Mouse (Mus musculus) thymus, adult 2 months (tissue): Measurements from ENCODE around the gene Gpd1l.

Experiments used
- CTCF ChIP-seq: fragments of 200-500 bp; IDR thresholded peaks from 2 replicates; pipeline ENCODE4 v1.5.1; 2012; ENCODE audit warnings: mild to moderate bottlenecking, control low read depth, low read length, moderate library complexity, borderline replicate concordance; ENCODE audit not compliant: control insufficient read depth, poor library complexity, insufficient read depth; ENCODE audit errors: extremely low read depth
- POLR2A ChIP-seq: fragments of 200-500 bp; IDR thresholded peaks from 2 replicates; pipeline ENCODE4 v1.6.1; 2012; ENCODE audit warnings: mild to moderate bottlenecking, low read length, control low read depth, moderate library complexity; ENCODE audit not compliant: control insufficient read depth, poor library complexity, insufficient read depth; ENCODE audit errors: extremely low read depth

- TF ChIP-seq POLR2A (no peak), CTCF (no peak)
Measured at GRCm38 (mm10) chr9:114978281-114979111, 44.7 kb upstream of the Gpd1l start, which contains the start of gene Osbpl10.
